Mouse (Mus musculus) erythroblast, embryonic 14.5 days (primary cell): ENCODE measurements around the gene Tmem86a.

Experiments used
- GATA1 ChIP-seq: IDR thresholded peaks from 2 replicates; pipeline ENCODE4 v1.6.1; 2012; ENCODE audit warnings: low read length, inconsistent platforms, mixed read lengths
- TAL1 ChIP-seq: IDR thresholded peaks from 3 replicates; pipeline ENCODE4 v1.6.1; 2012; ENCODE audit warnings: low read length, inconsistent platforms, mixed read lengths

DNA sequence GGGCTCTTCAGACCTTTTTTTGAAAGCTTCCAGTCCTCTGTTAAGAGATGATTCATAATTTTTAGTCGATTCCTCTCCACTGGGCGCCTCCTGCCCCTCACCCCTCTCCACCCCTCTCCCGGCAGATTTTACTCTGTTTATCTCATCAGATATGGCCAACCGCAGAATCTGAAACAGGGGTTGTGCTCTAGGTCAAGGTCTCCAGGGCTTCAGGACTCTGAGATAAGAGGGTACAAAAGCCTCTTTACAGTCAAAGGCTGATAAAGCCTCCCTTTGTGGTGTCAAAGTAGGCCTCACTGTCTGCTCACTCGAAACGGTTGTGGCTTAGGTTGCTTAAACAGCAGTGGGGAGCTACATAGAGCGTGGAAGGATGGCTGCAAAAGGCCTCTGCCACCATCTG, 8.9 kb downstream of the Tmem86a start:
- TF ChIP-seq TAL1 (no peak), GATA1 (no peak)
